Mouse (Mus musculus) brain, embryonic 14.5 days (tissue): Measurements from ENCODE around the gene Ensa.

Source experiments
- CTCF ChIP-seq: fragments of 200-500 bp; IDR thresholded peaks from 2 replicates; pipeline ENCODE4 v1.5.1; 2012; ENCODE audit warnings: inconsistent platforms, mild to moderate bottlenecking, moderate library complexity, borderline replicate concordance; ENCODE audit not compliant: insufficient read depth, insufficient read length; ENCODE audit errors: extremely low read depth
- POLR2A ChIP-seq: fragments of 200-500 bp; IDR thresholded peaks from 2 replicates; pipeline ENCODE4 v1.6.1; 2012; ENCODE audit warnings: mild to moderate bottlenecking, inconsistent platforms, borderline replicate concordance; ENCODE audit not compliant: poor library complexity, insufficient read depth, insufficient read length, severe bottlenecking; ENCODE audit errors: extremely low read depth

GRCm38 (mm10) chr3:95673707-95674211, 49.0 kb downstream of the Ensa start:
- TF ChIP-seq POLR2A (no peak), CTCF (no peak)
